Mouse (Mus musculus) myocyte (in vitro differentiated cells): ENCODE data around the gene Pik3c2a.

Source experiments
- CEBPB ChIP-seq: IDR thresholded peaks from 2 replicates; pipeline ENCODE4 v1.6.1; 2011; ENCODE audit warnings: mild to moderate bottlenecking, moderate library complexity; ENCODE audit not compliant: poor library complexity, insufficient read depth, severe bottlenecking
- E2F4 ChIP-seq: IDR thresholded peaks from one replicate; pipeline ENCODE4 v1.6.1; 2011; ENCODE audit warnings: mild to moderate bottlenecking, control low read depth, moderate library complexity; ENCODE audit not compliant: insufficient read depth
- MAX ChIP-seq: IDR thresholded peaks from one replicate; pipeline ENCODE4 v1.6.1; 2011; ENCODE audit warnings: low read depth, mild to moderate bottlenecking, control low read depth
- POLR2A ChIP-seq: IDR thresholded peaks from one replicate; pipeline ENCODE4 v1.6.1; 2011; ENCODE audit warnings: low read depth, mild to moderate bottlenecking, control low read depth, moderate library complexity; ENCODE audit not compliant: insufficient read length
- TCF12 ChIP-seq: IDR thresholded peaks from one replicate; pipeline ENCODE4 v1.6.1; 2011; ENCODE audit warnings: mild to moderate bottlenecking, control low read depth; ENCODE audit not compliant: poor library complexity, insufficient read depth, severe bottlenecking
- USF1 ChIP-seq: IDR thresholded peaks from one replicate; pipeline ENCODE4 v1.6.1; 2011; ENCODE audit warnings: low read depth, mild to moderate bottlenecking, control low read depth, moderate library complexity

DNA sequence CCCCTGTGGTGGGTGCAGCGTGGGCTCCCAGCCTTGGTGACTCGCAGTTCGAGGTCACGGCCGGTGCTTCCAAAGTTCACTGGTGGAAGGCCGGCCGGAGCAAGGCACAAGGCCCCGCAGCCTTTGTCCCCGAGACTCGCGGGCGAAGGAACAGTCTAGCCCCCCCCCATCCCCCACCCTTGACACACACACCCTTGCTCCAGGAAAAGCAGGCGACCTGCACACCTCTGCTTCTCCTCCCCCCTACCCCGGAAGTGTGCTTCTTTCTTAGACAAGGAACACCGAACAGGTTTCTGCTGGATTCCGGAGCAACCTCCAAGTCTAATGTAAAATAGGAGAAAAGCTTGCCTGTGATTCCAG lies 134.6 kb downstream of the Pik3c2a start:
- TF ChIP-seq POLR2A: no peak
- no peak for TF ChIP-seq CEBPB
- TF ChIP-seq TCF12: no peak
- no peak for TF ChIP-seq USF1
- TF ChIP-seq E2F4: no peak
- no peak for TF ChIP-seq MAX
